Mouse (Mus musculus) thymus, adult 2 months (tissue): ENCODE measurements around the gene Cers2.

Experiments used
- CTCF ChIP-seq: fragments of 200-500 bp; IDR thresholded peaks from 2 replicates; pipeline ENCODE4 v1.5.1; 2012; ENCODE audit warnings: mild to moderate bottlenecking, control low read depth, low read length, moderate library complexity, borderline replicate concordance; ENCODE audit not compliant: control insufficient read depth, poor library complexity, insufficient read depth; ENCODE audit errors: extremely low read depth
- POLR2A ChIP-seq: fragments of 200-500 bp; IDR thresholded peaks from 2 replicates; pipeline ENCODE4 v1.6.1; 2012; ENCODE audit warnings: mild to moderate bottlenecking, low read length, control low read depth, moderate library complexity; ENCODE audit not compliant: control insufficient read depth, poor library complexity, insufficient read depth; ENCODE audit errors: extremely low read depth

DNA sequence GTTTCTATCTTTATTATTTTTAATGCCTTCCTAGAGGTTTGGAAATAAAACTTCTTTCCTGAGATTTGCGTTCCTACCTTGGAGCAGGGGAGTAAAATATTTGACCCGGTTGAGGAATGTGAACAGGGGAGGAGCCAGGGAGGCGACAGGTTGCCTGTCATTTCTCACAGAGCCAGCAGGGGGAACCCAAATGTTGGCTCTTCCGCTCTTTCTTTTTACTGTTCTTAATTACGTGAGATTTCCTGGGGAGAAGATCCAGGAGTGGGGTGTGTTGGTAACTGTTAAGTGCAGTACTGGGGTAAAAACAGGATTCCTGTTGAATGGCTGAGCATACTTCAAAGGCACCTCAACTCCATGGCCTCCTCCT, 18.5 kb upstream of the Cers2 start:
- TF ChIP-seq CTCF, result no peak
- TF ChIP-seq POLR2A, result no peak
